Mouse (Mus musculus) stomach, postnatal 0 days (tissue): Measurements from ENCODE around the gene Ptprg.

ENCODE experiments used
- CTCF ChIP-seq: IDR thresholded peaks from 2 replicates; pipeline ENCODE4 v1.5.1; 2016; ENCODE audit warnings: antibody characterized with exemption, low read depth, mild to moderate bottlenecking, moderate library complexity
- EP300 ChIP-seq: optimal IDR thresholded peaks from 2 replicates; pipeline ENCODE3; 2016; ENCODE audit warnings: antibody characterized with exemption

- TF ChIP-seq CTCF, result no peak
- no peak for TF ChIP-seq EP300
These were observed 526.6 kb downstream of the Ptprg start for GRCm38 (mm10) chr14:12079833-12080401.
